Mouse (Mus musculus): ENCODE data around the gene Dazl.

GRCm38 (mm10) chr17:50293241-50293731 lies at the start of gene Dazl:
- TF ChIP-seq POLR2A (IDR thresholded peaks at IDR 0.05; ENCODE audit: extremely low read depth, insufficient read depth, low read length) (no peak), CTCF (IDR thresholded peaks at IDR 0.05; ENCODE audit: low read depth, low read length) (no peak)

Data from liver, adult 2 months (tissue).